Mouse (Mus musculus): ENCODE results near the gene Got2. TPM values are rescaled to one million over a fixed set of nuclear protein-coding genes. Genes with fewer than 3 reads are reported as not detected.

The Got2 gene
- polyA plus RNA-seq (2014; fragmentation: Nextera tagmentation; extraction: Ambion mirVana), result 132 and 141 TPM in 2 replicates

DNA sequence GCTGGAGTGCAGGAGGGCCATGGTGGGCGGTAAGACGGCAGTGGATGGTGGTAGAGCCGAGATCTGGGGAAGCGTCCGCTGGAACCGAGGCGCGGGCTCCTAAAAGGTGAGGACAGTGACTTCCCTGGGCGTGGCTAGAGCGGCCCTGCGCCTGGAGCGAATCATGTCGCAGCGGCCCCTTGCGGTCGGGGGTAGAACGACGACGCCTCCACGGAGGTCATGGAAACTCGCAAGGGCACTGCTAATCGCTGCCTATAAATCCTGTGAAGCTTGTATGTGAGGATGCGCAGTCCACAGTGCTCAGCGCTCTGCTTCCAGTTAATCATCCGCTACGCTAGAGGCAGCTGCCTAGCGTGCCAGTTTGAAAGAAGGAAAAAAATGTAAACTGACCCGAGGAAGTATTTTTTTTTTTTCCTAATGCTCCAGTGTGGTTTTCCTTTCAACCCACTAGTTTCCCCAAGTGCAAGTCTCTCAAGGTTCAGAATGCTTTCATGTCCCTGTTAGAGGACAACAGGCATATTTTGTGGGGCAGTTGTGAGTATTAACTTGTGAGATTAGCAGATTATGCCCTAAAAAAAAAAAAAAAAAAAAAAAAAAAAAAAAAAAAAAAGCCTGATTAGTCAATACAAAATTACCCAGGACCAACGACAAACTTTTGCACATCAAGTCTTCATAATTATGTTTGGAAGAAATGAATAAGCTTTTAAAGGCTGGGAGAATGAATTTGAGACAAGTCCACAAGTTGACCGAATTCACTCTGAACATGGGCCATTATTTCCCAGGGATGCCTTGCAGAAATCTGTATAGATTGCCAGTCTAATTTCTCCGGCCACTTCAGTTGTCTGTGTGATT, at the start of gene Got2:
TSS of gene Got2 (minus strand) at position 263 of the 852 bp plus-strand sequence.
- peak within 1 kb of the TSS; percentile 89 for H3K4me3 ChIP-seq (ENCODE audit: low read depth, low read length)
- peak; percentile 85 for ATAC-seq (replicated peaks; ENCODE audit: insufficient number of reproducible peaks, low FRiP score, low TSS enrichment)
- H3K4me2 ChIP-seq, result peak within 1 kb of the TSS; percentile 61
- H3K9ac ChIP-seq (ENCODE audit: low read depth, low read length), result peak within 1 kb of the TSS; percentile 86
- no peaks in the 10 kb centered on the region for H3K9me3 ChIP-seq (replicated peaks; ENCODE audit: control insufficient read depth, low read length)
- WGBS (ENCODE audit: insufficient replicate concordance), result 7% methylated on average over 31 of the region's 31 CpGs
- H3K27ac ChIP-seq (ENCODE audit: low read depth, low read length), result peak within 1 kb of the TSS; percentile 76
- peaks cover 13% of the 10 kb centered on the region; the same call in 1 of the 2 replicates for H3K4me1 ChIP-seq (ENCODE audit: control insufficient read depth, insufficient read depth, low read length)
- no peaks in the 10 kb centered on the region for H3K27me3 ChIP-seq (ENCODE audit: control insufficient read depth, insufficient read depth, low read length)
- no peaks in the 10 kb centered on the region for H3K36me3 ChIP-seq (ENCODE audit: control insufficient read depth, insufficient read depth, low read length)

DNA sequence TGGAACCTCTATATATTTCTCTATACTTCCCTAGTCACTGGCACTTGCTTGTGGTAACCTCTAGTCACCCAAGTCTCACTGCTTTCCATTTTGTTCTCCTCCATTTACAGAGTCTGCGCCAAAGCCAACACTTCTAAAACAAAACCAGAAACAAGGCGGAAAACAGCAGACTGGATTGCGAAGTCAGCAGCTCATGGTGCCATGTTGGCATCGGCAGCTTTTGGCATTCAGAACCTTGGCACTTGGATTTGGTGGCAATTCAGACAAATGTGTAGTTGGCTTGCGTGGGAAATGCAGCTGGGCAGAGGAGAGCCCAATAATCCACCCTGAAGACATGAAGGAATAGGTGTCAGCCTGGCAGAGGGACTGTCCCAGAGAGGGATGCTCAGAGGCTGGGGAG, 44.5 kb upstream of the Got2 start:
- Histone ChIP-seq H3K4me2 (no peak overlapping the region), H3K9ac (ENCODE audit: low read depth, low read length) (no peak overlapping the region), H3K27ac (ENCODE audit: low read depth, low read length) (no peak overlapping the region), H3K27me3 (ENCODE audit: control insufficient read depth, insufficient read depth, low read length) (no peaks in the 10 kb centered on the region), H3K4me1 (ENCODE audit: control insufficient read depth, insufficient read depth, low read length) (no peaks in the 10 kb centered on the region), H3K36me3 (ENCODE audit: control insufficient read depth, insufficient read depth, low read length) (no peaks in the 10 kb centered on the region), H3K4me3 (ENCODE audit: low read depth, low read length) (no peak overlapping the region), H3K9me3 (replicated peaks; ENCODE audit: control insufficient read depth, low read length) (no peaks in the 10 kb centered on the region)
- 87% methylated on average over 5 of the region's 5 CpGs for WGBS (ENCODE audit: insufficient replicate concordance)
- ATAC-seq (replicated peaks; ENCODE audit: insufficient number of reproducible peaks, low FRiP score, low TSS enrichment), result no peak

DNA sequence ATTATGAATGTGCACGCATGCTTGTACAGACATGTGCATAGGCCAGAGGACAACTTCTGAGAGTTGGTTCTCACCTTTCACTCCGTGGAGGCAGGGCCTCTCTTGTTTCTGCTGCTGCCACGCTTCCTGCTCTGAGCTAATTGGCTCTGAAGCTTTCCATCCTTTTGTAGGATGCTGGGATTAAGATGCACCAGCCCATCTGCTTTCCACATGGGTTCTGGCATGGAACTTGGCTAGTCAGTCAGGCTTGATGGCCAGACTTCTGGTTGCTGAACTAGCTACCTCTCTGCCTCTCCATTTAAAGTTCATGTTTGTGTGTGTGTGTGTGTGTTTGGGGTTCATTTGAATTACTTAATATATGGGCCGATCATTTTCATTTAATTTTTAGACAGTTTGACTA, 41.5 kb upstream of the Got2 start:
- H3K9me3 ChIP-seq (replicated peaks; ENCODE audit: control insufficient read depth, low read length), result no peaks in the 10 kb centered on the region
- no peak for ATAC-seq (replicated peaks; ENCODE audit: insufficient number of reproducible peaks, low FRiP score, low TSS enrichment)
- H3K27me3 ChIP-seq (ENCODE audit: control insufficient read depth, insufficient read depth, low read length), result no peaks in the 10 kb centered on the region
- no peak overlapping the region for H3K27ac ChIP-seq (ENCODE audit: low read depth, low read length)
- no peak overlapping the region for H3K4me2 ChIP-seq
- H3K4me1 ChIP-seq (ENCODE audit: control insufficient read depth, insufficient read depth, low read length), result no peaks in the 10 kb centered on the region
- no peak overlapping the region for H3K4me3 ChIP-seq (ENCODE audit: low read depth, low read length)
- no peaks in the 10 kb centered on the region for H3K36me3 ChIP-seq (ENCODE audit: control insufficient read depth, insufficient read depth, low read length)
- 64% methylated on average over 4 of the region's 4 CpGs for WGBS (ENCODE audit: insufficient replicate concordance)
- no peak overlapping the region for H3K9ac ChIP-seq (ENCODE audit: low read depth, low read length)

DNA sequence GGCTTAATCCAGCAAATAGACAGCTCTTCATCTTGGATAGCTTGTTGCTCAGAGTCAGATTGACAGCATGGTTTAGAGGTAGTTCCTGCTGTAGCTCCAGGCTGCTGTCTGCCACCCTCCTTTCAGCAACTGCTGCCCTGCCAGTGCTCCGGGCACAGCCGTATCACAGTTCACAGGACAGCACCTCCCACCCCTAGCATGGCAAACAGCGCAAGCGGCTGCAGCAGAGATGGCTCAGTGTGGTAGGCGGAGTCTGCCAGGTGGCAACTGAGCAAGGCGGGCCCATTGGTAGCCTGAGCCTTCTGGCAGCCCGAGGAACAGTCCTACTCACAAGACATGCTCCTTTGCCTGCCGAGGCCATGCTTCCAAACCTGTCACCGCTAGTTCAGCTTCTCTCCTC, 27.8 kb upstream of the Got2 start:
- no peaks in the 10 kb centered on the region for H3K9me3 ChIP-seq (replicated peaks; ENCODE audit: control insufficient read depth, low read length)
- peak overlapping the region; percentile 71 for H3K4me2 ChIP-seq
- peak; percentile 46; the same call in 1 of the 2 replicates for ATAC-seq (replicated peaks; ENCODE audit: insufficient number of reproducible peaks, low FRiP score, low TSS enrichment)
- H3K36me3 ChIP-seq (ENCODE audit: control insufficient read depth, insufficient read depth, low read length), result no peaks in the 10 kb centered on the region
- H3K27ac ChIP-seq (ENCODE audit: low read depth, low read length), result no peak overlapping the region
- H3K9ac ChIP-seq (ENCODE audit: low read depth, low read length), result peak overlapping the region; percentile 46; the same call in 1 of the 2 replicates
- peak overlapping the region; percentile 29 for H3K4me3 ChIP-seq (ENCODE audit: low read depth, low read length)
- no peaks in the 10 kb centered on the region for H3K4me1 ChIP-seq (ENCODE audit: control insufficient read depth, insufficient read depth, low read length)
- H3K27me3 ChIP-seq (ENCODE audit: control insufficient read depth, insufficient read depth, low read length), result no peaks in the 10 kb centered on the region
- WGBS (ENCODE audit: insufficient replicate concordance), result 4% methylated on average over 9 of the region's 9 CpGs

DNA sequence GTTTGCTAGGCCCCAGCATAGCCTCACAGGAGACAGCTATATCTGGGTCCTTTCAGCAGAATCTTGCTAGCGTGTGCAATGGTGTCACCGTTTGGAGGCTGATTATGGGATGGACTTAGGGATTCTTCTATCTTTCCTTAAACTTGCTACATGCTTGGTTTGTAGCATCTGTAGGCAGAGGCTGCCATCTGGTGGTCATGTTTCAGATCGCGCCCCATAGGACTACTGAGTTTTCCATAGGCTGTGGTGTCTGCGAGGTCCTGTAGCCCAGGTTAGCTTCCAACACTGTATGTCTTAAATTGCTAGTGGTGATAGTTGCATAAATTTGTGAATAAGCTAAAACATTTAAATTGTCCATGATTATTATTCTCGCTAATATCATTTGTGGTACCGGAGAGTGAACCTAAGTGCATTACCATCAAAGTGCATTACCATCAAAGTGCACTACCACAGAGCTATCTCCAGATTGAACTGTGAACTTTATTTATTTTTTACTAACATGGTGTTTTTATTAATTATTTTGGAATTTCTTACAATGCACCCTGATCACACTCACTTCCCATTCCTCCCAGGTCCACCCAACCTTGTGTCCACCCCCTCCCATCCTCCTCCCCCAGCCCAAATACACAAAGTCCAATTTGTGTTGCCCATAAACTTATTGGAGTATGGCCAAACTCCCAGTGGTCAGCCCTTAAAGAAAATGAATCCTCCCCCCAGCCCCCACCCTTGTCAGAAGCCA, 26.7 kb upstream of the Got2 start:
- Histone ChIP-seq H3K9me3 (replicated peaks; ENCODE audit: control insufficient read depth, low read length) (no peaks in the 10 kb centered on the region), H3K36me3 (ENCODE audit: control insufficient read depth, insufficient read depth, low read length) (no peaks in the 10 kb centered on the region), H3K4me1 (ENCODE audit: control insufficient read depth, insufficient read depth, low read length) (no peaks in the 10 kb centered on the region), H3K27me3 (ENCODE audit: control insufficient read depth, insufficient read depth, low read length) (no peaks in the 10 kb centered on the region), H3K4me2 (no peak overlapping the region), H3K4me3 (ENCODE audit: low read depth, low read length) (no peak overlapping the region), H3K9ac (ENCODE audit: low read depth, low read length) (no peak overlapping the region), H3K27ac (ENCODE audit: low read depth, low read length) (no peak overlapping the region)
- no peak; the same call in 1 of the 2 replicates for ATAC-seq (replicated peaks; ENCODE audit: insufficient number of reproducible peaks, low FRiP score, low TSS enrichment)
- 9% methylated on average over 7 of the region's 7 CpGs for WGBS (ENCODE audit: insufficient replicate concordance)

DNA sequence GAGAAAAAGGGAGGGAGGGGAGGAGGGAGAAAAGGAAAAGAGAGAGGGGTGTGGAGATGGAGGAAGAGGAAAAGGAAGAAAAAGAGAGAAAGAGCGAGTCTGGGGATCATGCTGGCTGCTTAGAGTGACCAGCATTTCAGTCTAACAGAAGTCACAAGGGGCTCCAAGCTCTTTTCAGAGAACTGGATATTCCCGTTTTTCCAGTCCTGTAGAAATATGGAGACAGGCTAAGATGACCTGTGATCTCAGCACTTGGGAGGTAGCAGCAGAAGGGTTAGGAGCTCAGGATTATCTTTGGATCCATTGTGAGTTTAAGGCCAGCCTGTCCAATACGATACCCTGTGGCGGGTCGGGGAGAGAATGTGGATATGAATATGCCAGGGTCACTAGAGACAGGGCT, 22.9 kb upstream of the Got2 start:
- Histone ChIP-seq H3K27ac (ENCODE audit: low read depth, low read length) (no peak overlapping the region), H3K4me2 (no peak overlapping the region), H3K36me3 (ENCODE audit: control insufficient read depth, insufficient read depth, low read length) (no peaks in the 10 kb centered on the region), H3K4me3 (ENCODE audit: low read depth, low read length) (no peak overlapping the region), H3K9ac (ENCODE audit: low read depth, low read length) (no peak overlapping the region), H3K4me1 (ENCODE audit: control insufficient read depth, insufficient read depth, low read length) (no peaks in the 10 kb centered on the region), H3K27me3 (ENCODE audit: control insufficient read depth, insufficient read depth, low read length) (no peaks in the 10 kb centered on the region), H3K9me3 (replicated peaks; ENCODE audit: control insufficient read depth, low read length) (no peaks in the 10 kb centered on the region)
- WGBS (ENCODE audit: insufficient replicate concordance), result 63% methylated on average over 5 of the region's 5 CpGs
- no peak for ATAC-seq (replicated peaks; ENCODE audit: insufficient number of reproducible peaks, low FRiP score, low TSS enrichment)

DNA sequence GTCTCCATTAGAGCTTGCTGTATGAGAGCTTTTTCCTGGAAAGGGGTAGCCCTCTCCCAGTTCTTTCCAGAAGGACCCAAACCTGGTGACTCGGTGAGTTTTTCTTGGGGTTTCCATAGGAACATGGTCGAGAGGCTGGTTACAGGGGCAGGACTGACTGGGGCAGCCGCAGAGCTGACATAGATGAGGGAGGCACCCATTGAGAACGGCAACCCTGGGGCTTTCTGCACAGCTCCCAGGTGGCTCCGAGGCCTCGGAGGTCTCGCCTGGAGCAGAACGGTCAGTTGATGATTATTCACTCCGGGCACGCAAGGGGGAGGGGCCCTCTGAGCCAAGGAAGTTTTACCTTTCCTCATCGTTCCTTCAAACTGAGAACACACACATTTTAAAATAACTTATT, 19.5 kb upstream of the Got2 start:
- WGBS (ENCODE audit: insufficient replicate concordance), result 85% methylated on average over 11 of the region's 11 CpGs
- no peak overlapping the region for H3K27ac ChIP-seq (ENCODE audit: low read depth, low read length)
- no peak overlapping the region for H3K4me2 ChIP-seq
- H3K9ac ChIP-seq (ENCODE audit: low read depth, low read length), result no peak overlapping the region
- H3K9me3 ChIP-seq (replicated peaks; ENCODE audit: control insufficient read depth, low read length), result no peaks in the 10 kb centered on the region
- no peaks in the 10 kb centered on the region for H3K27me3 ChIP-seq (ENCODE audit: control insufficient read depth, insufficient read depth, low read length)
- H3K4me3 ChIP-seq (ENCODE audit: low read depth, low read length), result no peak overlapping the region
- H3K4me1 ChIP-seq (ENCODE audit: control insufficient read depth, insufficient read depth, low read length), result no peaks in the 10 kb centered on the region
- no peak for ATAC-seq (replicated peaks; ENCODE audit: insufficient number of reproducible peaks, low FRiP score, low TSS enrichment)
- no peaks in the 10 kb centered on the region for H3K36me3 ChIP-seq (ENCODE audit: control insufficient read depth, insufficient read depth, low read length)

DNA sequence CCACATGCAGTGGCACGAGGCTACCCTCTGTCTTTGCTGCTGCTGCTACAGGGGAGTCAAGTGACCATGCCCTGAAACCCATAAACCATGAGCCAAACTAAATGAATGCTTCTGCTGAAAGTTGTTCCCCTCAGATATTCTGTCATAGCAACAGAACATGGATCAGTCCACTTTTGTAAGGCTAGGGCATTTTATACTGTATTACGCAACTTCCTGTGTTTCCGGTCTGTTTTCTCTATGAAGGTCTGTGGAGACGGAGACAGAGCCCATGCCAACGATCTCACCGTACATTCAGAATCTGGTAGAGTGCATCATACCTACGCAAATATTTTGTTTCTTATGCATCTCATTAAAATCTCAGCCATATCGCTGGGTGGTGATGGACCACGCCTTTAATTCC, 18.4 kb upstream of the Got2 start:
- Histone ChIP-seq H3K4me1 (ENCODE audit: control insufficient read depth, insufficient read depth, low read length) (no peaks in the 10 kb centered on the region), H3K9me3 (replicated peaks; ENCODE audit: control insufficient read depth, low read length) (no peaks in the 10 kb centered on the region), H3K4me2 (no peak overlapping the region), H3K9ac (ENCODE audit: low read depth, low read length) (no peak overlapping the region), H3K36me3 (ENCODE audit: control insufficient read depth, insufficient read depth, low read length) (no peaks in the 10 kb centered on the region), H3K27me3 (ENCODE audit: control insufficient read depth, insufficient read depth, low read length) (no peaks in the 10 kb centered on the region), H3K27ac (ENCODE audit: low read depth, low read length) (no peak overlapping the region), H3K4me3 (ENCODE audit: low read depth, low read length) (no peak overlapping the region)
- 84% methylated on average over 9 of the region's 9 CpGs for WGBS (ENCODE audit: insufficient replicate concordance)
- no peak for ATAC-seq (replicated peaks; ENCODE audit: insufficient number of reproducible peaks, low FRiP score, low TSS enrichment)

All from heart, embryonic 11.5 days (tissue).